Mouse (Mus musculus) heart, adult 8-10 months (tissue): ENCODE measurements around the gene Naa80. TPM values are rescaled to one million over a fixed set of nuclear protein-coding genes. Genes with fewer than 3 reads are reported as not detected.
A peak's percentile ranks its signal among the peaks of the same experiment; 100 is the strongest.
"Not testable (repeated sequence)": the region's sequence is repeated elsewhere in the genome, so short reads cannot be mapped to it uniquely, and the experiment has no call there.

Experiments used
- DNase-seq: peaks from one replicate; pipeline ENCODE4 v3.0.0; 2022; ENCODE audit warnings: low spot score
- total RNA-seq, 4 experiments: library from RNA; stranded (reverse); gene quantifications; 2 replicates each; pipeline ENCODE4 v1.2.4; 2022

The Naa80 gene
- total RNA-seq, 4 experiments from 2014 or later = 18.8 to 24.3 (median 21.1) TPM

DNA sequence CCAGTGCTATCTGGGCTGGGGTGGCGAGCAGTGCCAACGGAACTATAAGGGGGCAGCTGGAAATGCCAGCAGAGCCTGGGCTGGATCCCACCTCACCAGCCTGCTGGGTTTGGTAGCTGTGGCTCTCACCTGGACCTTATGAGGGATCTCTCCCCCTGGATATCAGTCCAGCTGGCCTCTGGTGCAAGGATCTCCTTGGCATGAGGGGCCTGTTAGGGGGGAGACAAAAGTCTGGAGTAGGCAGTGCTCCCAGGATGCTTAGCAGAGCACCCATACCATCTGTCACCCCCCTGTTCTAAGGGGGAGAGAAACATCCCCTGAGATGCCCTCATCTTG, 6.4 kb upstream of the Naa80 start:
- no peak for DNase-seq

DNA sequence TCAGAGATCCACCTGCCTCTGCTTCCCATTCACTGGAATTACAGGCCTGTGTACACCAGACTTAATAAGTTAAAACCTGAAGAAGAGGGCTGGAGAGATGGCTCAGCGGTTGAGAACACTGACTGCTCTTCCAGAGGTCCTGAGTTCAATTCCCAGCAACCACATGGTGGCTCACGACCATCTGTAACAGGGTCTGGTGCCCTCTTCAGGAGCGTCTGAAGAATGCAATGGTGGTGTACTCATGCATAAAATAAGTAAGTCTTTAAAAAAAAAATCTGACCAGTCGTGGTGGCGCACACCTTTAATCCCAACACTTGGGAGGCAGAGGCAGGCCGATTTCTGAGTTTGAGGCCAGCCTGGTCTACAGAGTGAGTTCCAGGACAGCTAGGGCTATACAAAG, 4.9 kb upstream of the Naa80 start:
- DNase-seq = not testable (repeated sequence)

DNA sequence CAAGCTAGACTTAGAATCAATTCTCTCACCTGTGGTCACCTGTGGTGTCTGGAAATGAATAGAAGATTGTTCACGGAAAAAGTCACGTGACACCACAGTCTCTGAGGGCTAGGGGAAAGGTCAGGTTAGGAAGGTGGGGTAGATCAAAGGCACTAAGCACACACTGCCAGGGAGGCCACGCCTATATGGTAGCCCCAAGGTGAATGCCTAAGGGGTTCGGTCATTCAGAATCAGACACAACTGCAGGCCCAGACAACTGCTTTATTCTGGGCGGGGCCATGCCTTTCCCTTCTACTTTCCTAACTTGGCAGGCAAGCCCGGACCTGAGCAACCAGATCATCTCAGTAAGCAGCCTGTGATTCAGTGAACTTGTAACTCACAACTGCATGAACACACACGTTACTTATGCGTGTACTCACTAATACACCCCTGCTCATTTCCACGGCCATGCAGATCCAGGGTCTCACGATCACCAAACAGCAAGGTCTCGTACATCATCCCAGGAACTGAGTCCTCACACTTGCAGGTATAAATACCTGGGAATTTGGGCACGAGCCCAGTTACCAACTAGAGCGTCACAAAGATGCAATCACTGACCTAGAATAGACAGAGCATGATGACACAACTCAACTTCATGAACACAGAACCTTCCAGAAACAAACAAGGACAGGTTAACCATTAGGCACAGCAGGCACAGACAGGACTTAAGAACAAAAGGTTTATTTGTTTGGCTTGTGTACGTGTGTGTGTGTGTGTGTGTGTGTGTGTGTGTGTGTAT, 2.9 kb upstream of the Naa80 start:
- DNase-seq = no peak

DNA sequence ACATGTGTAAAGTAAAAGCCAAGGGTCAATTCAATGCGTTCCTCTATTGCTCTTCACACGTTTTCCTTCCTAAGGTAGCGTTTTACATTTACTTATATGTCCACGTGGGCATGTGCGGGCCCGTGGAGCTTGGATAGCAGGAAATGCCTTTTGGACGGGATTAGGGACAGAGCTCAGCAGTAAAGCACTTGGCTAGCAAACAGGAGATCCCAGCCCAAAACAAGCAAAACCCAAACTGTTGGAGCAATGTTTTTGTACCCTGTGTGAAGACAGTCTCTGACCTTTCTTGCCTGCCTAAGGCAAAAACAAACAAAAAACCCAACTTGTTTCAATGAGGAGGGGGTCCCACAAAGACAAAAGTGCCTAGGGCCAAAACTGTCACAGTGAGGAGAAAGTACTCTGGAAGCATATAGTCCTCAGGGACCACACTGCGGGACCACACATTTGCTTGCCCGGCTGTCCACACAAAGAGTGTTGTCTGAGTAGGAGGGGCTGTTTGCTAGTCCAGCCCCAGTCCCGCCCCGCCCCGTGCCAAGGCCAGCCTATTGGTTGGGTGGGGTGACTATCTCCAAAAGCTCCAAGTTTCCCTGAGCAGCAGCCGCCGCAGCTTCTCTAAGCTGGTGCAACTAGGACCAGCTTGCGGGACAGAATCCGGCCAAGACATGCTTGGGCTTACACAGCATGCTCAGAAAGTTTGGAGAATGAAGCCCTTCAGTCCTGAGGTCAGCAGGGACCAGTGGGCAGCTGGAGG, 2.2 kb upstream of the Naa80 start, which contains the start of gene Hyal1:
TSS of gene Hyal1 (plus strand) at position 571 of the 751 bp plus-strand sequence.
- peak; percentile 83 for DNase-seq

DNA sequence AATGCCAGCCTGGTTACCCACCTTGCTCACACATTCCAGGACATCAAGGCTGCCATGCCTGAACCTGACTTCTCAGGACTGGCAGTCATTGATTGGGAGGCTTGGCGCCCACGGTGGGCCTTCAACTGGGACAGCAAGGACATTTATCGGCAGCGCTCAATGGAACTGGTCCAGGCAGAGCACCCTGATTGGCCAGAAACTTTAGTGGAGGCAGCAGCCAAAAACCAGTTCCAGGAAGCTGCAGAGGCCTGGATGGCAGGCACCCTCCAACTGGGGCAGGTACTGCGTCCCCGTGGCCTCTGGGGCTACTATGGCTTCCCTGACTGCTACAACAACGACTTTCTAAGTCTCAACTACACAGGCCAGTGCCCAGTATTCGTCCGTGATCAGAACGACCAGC, 816 bp upstream of the Naa80 start:
- no peak for DNase-seq

DNA sequence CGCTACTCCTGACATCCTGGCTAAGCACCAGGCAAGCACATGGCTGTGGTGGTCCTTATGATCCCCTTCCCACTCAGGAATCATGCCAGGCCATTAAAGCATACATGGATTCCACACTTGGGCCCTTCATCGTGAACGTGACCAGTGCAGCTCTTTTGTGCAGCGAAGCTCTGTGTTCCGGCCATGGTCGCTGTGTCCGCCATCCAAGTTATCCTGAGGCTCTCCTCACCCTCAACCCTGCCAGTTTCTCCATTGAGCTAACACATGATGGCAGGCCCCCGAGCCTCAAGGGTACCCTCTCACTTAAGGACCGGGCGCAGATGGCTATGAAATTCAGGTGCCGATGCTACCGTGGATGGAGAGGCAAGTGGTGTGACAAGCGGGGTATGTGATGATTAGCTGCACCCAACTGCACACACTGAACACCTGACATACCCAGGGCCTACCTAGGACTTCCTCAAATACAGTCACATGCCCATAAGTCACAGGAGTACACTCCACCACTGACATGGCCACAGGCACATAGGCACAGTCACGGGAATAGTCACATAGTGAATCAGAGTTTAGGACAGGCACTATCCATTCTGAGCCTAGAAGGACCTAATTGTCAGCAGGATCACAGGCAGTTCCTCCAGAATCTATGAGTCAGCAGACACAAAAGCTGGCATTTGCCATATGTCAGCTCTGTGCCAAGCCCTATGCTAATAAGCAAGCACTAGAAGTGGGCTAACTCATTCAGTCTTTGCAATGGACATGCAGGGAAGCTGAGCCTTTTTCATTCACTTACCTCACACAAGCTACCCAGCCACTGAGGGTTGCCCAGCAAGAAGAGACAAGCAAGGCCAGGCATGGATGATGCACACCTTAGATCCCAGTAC, 575 bp downstream of the Naa80 start:
- DNase-seq = no peak

DNA sequence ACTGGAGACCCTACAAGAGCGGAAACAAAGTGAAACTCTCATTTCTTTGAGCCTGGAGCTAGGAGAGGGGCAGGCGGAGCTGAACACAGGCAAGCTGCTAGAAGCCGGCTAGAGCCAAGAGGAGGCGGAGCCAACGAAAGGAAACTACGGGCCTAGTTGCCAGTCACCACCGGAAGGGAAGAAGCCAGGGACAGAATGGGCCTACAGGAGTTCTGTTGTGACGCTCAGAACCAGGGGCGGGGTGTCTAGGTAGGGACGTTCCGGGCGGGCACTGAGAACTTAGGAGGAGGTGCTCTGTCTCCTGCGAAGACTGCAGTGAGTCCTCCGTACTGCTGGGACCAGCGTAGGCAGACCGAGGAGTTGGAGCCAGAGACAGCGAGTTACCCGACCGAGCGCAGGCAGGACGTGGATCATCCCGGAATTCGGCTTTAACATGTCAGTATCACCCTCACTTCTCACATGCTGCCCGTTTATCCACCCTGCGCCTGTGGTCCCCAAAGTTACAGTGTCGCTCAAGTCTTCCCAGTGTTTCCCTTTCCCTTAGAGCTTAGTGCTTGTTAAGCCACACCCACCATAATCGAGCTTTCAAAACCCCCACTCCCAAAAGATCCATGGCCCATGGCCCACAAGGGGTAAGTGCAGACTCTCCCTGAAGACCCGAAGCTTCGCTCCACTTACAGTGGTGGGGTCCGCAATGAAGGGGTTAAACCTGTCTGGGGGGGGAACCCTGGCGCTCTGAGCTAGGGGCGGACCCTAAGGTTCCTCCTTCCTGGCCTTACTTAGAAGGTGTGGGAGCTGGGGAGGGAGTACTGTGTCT, 2.0 kb downstream of the Naa80 start, which contains the start of gene Hyal3:
TSS of gene Hyal3 (plus strand) at position 318 of the 817 bp plus-strand sequence.
- peak; percentile 92 for DNase-seq

DNA sequence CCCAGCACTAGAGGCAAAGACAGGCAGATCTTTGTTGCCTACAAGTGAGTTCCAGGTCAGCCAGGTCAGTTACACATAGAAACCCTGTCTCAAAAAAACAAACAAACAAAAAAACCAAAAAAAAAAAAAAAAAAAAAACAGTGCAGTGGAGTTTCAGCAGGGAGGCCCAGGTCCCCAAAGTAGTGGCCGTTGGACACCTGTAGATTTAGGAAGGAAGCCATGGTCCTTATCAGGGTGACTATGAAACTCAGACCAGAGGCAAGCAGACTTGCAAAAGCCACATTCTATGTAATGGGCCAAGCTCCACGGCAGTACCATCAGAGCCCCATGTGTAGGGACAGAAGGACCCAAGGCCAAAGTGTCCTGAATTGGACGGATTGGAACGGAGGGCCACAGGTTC, 2.9 kb downstream of the Naa80 start:
- DNase-seq = no peak

DNA sequence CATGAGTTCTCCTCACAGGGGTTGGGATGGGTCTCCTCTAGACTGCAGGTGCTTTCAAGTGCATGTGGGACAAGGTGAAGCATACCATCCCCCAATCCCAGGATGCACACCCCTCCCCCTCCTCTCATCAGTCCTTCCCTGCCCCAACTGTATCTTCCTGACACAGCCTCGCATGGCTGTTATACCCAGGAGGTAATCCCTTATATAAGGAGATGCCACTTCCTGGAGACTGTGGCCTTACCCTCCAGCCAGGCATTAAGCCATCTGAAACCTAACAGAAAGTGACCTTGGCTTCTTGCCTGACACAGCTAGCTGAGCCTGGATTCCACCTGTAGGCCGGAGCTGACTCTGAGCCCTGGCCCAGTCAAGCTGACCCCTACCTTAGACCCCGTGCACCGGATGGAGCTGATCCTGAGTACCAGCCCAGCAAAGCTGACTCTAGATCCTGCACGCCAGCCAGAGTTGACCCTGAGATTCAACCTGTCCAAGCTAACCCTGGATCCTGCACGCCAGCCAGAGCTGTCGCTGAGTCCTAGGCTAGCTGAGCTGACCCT, 3.9 kb downstream of the Naa80 start:
- no peak for DNase-seq

DNA sequence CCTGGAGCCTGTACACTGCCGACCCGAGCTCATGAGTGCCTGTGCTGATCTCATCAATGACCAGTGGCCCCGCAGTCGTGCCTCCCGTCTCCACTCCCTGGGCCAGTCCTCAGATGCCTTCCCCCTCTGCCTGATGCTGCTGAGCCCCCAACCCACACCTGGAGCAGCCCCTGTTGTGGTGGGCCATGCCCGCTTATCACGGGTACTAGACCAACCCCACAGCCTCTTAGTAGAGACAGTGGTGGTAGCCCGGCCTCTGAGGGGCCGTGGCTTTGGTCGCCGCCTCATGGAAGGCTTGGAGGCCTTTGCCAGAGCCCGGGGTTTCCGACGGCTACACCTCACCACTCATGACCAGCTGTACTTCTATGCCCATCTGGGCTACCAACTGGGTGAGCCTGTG, 4.5 kb downstream of the Naa80 start:
- no peak for DNase-seq

DNA sequence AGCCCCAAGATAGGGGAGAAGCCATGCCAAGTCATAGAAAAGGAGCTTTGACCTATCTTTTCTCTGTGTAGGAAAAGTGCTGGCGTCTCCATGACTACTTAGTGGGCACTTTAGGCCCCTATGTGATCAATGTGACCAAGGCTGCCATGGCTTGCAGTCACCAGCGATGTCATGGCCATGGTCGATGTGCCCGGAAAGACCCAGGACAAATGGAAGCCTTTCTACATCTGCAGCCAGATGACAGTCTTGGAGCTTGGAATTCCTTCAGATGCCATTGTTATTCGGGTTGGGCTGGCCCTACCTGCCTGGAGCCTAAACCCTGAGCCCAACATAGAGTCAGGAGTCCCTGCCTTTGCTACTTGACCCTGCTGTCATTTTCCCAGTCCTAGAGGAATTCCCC, 7.8 kb downstream of the Naa80 start:
- DNase-seq = no peak

DNA sequence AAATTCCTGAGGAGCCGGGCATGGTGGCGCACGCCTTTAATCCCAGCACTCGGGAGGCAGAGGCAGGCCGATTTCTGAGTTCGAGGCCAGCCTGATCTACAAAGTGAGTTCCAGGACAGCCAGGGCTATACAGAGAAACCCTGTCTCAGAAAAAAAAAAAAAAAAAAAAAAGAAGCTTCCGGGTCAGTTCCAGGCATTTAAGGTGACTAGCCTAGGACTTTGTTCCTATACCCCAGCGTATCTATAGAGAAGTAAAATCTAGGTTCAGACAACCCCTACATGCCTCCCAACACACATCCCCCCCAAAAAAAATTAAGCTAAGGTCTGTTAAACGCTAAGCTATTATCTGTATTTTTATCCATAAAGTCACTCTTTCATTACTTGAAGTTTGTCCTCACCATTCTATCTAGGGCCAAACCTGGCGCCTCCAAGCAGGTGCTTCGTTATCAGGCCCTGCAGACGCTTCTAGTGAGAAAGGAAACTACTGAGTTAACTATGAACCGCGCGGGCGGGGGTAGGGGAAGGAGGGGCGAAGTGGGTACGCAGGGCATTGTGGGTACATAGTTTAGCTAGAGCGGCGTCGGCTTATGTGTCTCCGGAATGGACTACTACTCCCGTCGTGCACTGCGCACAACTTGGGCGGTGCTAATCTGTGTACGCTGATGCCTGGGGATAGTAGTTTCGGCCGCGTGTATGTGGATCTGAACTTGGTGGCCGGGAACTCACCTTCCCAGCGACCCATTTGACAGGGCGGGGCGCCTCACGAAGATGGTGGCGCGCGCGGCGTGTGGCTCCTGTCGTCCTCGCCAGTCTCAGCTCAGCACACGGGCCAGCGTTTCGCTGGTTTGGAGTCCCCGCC, 8.5 kb downstream of the Naa80 start, which contains the start of gene Ifrd2:
TSS of gene Ifrd2 (plus strand) at position 669 of the 859 bp plus-strand sequence.
- peak; percentile 98 for DNase-seq

DNA sequence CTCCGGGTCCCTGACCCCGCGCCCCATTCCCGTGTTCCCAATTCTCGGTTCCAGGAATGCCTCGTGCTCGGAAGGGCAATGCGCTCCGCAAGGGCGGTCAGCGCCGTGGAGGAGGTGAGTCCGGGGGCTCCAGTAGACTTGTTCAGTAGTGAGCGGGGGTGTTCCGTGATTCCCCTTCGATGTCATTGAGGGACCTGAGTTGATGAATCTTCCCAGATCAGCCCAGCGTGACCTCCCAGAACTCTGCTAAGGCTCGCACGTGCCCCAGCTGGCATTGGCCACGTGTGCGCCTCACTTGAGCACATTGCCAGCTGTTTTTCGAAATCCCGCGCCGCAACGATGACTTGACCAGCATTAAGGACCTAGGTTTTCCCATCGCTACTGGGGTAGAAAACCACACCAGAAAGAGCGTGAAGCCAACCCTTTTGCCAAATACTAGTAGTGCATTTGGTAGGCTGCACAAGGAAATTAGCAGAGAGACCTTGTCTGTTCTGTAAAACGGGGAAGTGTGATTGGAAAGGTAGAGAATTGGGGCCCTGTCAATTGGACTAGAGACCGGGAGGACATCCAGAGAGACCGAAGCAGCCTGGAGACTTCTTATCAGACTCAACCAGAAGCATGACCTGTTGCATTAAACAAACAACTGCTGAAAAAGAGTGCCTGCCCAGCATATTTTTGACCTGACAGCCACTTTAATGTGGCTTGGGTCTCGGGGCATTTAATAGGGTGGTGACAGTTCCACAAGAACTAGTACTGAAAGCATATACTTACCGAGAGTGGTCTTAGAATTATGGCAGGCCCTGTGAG, 9.3 kb downstream of the Naa80 start:
- DNase-seq = no peak

DNA sequence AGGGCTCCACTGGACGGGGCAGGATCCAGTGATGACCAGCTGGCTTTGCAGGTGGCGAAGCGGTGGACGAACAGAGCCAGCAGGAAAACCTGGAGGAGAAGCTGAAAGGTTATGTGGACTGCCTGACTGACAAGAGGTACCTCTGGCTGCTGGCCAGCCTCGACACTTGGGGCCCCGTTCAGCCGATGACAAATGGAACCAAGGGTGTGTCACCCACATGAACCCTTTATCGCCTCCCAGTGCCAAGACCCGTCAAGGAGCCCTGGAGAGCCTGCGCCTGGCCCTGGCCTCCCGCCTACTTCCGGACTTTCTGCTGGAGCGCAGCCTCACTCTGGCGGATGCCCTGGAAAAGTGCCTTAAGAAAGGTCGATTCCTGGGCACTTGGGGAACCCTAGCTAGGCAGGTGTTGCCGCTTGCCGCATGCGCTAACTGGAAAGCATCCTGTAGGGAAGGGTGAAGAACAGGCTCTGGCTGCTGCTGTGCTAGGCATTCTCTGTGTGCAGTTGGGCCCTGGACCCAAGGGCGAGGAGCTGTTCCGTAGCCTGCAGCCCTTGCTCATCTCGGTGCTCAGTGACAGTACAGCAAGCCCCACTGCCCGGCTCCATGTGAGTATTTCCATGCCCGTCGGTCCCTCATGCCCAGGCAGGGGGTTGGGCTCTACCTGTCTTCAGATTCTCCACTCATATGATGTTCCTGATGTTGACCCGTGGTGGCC, 11.5 kb downstream of the Naa80 start:
- no peak for DNase-seq

DNA sequence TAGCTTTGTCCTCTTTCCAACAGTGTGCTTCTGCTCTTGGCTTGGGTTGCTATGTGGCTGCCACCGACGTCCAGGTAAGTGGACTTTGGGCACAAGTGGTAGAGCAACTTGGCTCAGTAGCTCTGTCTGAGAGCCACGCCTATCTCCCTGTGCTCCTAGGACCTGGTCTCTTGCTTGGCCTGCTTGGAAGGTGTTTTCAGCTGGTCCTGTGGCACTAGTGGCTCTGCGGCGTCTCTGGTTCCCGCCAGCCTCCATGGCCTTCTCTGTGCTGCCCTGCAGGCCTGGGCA, 12.0 kb downstream of the Naa80 start:
- no peak for DNase-seq

DNA sequence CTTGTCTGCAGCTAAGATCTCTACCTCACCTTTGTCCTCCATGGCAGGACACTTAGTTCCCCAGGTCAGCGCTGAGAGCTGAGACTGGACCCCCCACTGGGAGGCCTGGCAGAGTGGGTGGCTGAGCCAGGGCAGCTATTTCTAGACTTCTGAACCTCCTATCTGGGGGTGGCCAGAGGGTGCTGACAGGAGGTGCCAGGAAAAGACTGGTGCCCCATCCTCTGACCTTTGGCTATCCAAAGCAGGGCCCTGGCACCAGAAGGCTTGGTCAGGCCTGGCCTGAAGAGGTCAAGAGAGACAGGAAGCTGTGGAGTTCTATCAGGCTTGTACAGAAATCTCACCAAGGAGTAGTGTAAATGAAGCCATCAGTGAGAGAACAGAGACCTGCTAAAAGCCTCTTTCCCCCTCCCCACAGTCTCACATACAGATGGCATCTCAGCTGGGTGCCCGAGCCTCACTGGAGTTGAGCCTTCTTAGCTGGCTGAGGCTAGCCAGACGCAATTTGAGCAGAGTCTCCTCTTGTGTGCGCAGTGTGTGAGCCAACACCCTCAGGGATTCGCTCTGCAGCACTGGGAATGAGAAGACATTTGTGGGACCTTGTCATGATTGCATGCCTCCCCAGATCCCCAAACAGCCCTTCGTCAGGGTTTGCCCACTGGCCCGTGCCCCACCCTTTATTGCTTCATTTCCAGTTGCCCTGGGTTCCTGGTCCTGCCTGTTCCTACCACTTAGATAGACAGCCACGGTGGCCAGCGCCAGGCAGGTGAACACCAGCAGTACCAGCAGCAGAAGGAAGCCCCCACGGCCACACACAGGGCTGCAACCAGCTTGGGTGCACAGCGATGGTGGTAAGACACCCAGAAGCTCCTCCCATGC, 14.7 kb downstream of the Naa80 start:
- peak; percentile 60 for DNase-seq

DNA sequence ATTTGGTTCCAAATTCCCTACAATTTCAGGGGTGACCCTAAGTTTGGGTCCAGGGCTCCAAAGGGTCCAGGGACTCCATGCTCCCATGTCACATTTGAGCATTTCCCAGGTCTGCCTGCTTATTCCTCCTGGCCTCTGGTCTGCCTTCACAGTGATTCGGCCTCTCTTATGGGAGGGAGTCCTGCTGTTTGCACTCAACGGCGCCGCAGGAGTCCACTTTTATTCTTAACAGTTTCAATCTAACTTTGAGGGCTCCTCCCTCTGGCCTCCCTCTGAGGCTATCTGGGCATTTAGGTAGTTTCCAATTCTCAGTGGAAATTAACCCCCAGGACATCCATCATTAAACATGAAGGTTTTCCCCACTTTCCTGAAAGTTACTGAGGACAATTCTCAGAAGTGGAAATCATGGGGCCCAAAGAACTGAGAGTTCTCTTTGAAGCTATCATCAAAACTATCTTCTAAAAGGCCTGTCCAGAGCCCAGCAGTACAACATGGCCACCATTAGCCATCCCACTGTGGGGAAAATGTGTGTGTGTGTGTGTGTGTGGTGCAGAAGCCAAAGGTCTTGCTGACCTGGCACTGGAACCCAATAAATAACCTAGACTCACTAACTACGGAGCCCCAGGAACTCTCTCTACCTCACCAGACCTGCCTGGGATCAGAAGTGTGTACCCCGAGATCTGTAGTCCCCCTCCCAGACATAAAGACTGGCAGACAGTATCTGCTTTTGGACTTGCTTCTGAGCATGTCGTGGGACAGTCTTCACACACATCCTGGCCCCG, 15.8 kb downstream of the Naa80 start:
- DNase-seq = no peak
